Mouse (Mus musculus) C2C12 (cell line): ENCODE results near the gene Bmp5.

ENCODE experiments used
- CEBPB ChIP-seq: IDR thresholded peaks from one replicate; pipeline ENCODE4 v1.6.1; 2011; ENCODE audit warnings: low read depth, mild to moderate bottlenecking, control low read depth, moderate library complexity
- CTCF ChIP-seq: IDR thresholded peaks from one replicate; pipeline ENCODE4 v1.5.1; 2011; ENCODE audit not compliant: control insufficient read depth, insufficient read depth, insufficient read length
- FOSL1 ChIP-seq: IDR thresholded peaks from one replicate; pipeline ENCODE4 v1.8.0; 2011; ENCODE audit warnings: mild to moderate bottlenecking, low read length; ENCODE audit not compliant: poor library complexity, insufficient read depth, severe bottlenecking
- MAX ChIP-seq: IDR thresholded peaks from one replicate; pipeline ENCODE4 v1.6.1; 2011; ENCODE audit warnings: mild to moderate bottlenecking, control low read depth
- MYOD1 ChIP-seq: IDR thresholded peaks from one replicate; pipeline ENCODE4 v1.6.1; 2011; ENCODE audit warnings: low read depth; ENCODE audit not compliant: control insufficient read depth, insufficient read length
- MYOG ChIP-seq: IDR thresholded peaks from one replicate; pipeline ENCODE4 v1.6.1; 2011; ENCODE audit not compliant: control insufficient read depth, insufficient read length; ENCODE audit errors: extremely low read depth
- USF1 ChIP-seq: IDR thresholded peaks from one replicate; pipeline ENCODE4 v1.6.1; 2011; ENCODE audit warnings: low read depth, mild to moderate bottlenecking, control low read depth, moderate library complexity

DNA sequence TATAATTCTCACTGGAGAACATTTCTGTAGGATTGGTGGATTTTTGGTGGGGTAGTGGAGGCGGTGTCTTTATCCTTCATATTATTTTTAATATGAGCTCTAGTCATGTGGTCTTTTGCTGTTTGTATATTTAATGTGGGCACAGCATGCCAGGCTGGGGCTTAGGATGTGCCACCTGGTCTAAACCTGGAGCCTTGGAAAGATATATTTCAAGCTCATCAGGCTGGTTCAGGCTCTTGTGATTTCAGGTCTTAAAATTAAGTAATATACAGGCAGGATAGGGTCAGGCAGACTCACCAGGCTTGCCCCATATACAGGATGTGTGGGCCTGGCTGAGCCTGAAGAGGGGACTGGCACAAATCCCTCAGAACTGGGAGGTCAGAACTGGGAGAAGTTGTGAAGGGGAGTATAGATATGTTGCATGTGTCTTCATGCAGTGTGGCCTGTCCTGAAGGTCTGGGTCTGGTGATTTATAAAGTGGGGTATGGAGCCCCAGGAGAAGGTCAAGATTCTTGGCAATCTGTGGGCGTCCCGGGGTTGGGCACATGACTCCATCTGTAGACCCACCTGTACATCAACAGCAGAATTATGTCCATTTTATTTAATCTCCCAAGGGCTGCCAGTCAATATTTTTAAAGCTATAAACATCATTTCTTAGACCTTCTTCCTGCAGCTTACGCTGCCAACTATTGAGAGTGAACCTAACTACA, 108.5 kb downstream of the Bmp5 start:
- TF ChIP-seq CTCF (no peak), MAX (no peak), MYOG (no peak), USF1 (no peak), MYOD1 (no peak), CEBPB (no peak), FOSL1 (no peak)
